Mouse (Mus musculus): ENCODE results near the gene Zfand3. TPM values are rescaled to one million over a fixed set of nuclear protein-coding genes. Genes with fewer than 3 reads are reported as not detected.

Gene Zfand3
- total RNA-seq, 2 experiments from 2014 or later = 108 to 109 TPM

DNA sequence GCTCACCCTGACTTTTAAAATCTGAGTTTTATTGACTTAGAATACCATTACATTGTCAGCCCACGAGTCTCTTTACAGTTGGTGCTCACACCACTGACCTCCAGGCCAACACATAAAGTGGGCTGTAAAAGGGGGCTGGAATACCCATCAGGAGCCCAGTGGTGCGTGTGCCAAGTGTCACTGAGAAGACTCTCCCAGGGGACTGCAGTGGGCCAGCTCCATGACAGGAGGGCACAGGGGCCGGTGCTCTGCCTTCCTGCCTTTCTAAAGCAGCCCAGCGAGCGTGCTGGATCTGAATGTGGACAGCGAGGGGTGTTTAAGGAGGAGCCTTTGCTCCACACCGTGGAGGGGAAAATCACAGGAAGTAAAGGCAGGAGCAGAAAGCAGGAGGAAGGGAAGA, 249.4 kb downstream of the Zfand3 start:
- no peak for DNase-seq (ENCODE audit: low spot score in 2 of 2)

DNA sequence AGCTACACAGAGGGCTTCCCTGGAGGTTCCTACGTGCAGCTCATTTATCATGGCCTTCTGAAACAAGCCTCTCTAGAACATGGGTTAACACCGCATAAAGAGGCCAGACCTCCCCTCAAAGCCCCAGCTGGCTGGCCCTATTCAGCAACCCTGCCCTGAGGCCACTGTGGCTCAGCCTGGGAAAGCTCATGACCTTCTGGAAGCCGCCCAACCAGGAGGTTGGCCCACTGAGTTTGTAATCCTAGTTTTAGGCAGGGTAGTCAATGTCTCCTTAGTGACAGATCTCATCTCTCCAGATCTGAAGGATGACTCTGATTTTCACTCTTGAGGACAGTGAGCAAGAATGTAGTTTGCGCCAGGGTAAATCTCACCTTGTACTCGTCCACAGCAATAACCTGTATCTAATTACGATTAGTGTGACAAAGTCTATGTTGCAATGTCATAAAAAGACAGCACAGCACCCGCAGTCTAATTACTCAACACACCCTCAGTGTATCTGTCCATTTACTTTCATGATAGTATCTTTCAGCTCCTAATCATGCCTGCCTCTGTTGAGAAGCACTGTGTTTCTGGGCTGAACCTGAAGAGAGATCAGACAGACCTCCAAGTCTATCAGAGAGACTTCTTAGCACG, 251.5 kb downstream of the Zfand3 start:
- DNase-seq (ENCODE audit: low spot score in 2 of 2) = no peak

DNA sequence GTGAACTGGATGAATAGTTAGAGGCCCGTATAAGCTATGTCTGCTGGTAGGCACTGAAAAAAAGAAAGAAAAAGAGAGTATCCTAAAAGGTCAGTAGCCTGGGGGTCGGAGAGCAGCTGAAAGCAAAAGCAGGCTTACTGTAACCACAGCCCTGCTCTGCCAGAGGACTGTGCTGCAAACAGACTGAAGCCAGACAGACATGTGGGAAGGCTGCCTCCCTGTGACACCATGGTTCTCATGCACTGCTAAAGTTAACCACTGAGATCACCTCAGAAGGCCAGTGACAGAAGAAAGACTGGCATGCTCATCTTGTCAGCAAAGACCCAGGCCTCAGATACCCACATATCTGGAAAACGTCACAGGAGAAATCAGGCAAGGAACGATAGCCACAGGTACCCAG, 253.9 kb downstream of the Zfand3 start:
- DNase-seq (ENCODE audit: low spot score in 2 of 2) = no peak

DNA sequence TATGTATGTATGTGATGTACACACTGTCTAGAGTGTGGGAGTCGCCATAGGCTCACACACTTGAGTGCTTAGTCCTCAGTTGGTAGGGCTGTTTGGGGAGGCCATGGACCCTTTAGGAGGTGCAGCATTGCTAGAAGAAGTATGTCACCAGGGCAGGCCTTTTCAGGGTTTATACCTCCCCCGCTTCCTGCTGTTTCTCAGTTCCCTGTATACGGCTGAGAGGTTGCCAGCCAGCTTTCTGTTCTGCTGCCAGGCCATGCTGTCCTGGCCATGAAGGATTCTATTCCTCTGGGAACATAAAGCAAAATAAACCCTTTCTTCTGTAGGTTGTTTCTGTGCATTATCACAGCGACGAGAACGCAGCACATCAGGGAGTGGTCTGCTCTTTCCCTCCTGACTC, 255.4 kb downstream of the Zfand3 start:
- DNase-seq (ENCODE audit: low spot score in 2 of 2) = no peak

Other genes starting within 250 kb of the Zfand3 start
- 10 to 100 TPM; 25.1 to 25.6 TPM for gene Mdga1, start 34.6 kb upstream of the Zfand3 start, total RNA-seq (2021)

Data from left cerebral cortex, adult 18-20 months (tissue).